Mouse (Mus musculus): ENCODE data around the gene Cmya5.

Gene Cmya5

DNA sequence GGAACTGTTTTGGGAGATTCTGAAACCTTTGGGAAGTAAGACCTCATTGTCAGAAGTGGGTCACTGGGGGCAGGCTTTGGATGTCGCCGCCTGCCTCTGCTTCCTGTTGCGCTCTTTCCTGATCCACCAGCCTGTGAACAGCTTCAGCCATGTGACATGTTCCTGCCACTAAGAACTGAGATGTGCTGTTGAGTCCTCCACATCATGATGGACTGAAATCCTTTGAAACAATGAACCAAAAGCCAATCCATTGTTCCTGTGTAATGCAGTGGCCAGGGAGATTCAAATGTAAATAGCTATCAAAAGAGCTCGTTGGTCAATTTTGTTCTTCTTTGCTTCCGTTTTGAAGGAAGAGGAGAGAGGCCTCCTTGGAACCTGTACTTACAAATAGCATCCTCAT is 151.7 kb downstream of the Cmya5 start:
- DNase-seq (ENCODE audit: low spot score in 2 of 2), result no peak
